Mouse (Mus musculus): Measurements from ENCODE around the gene Eif5a2.

DNA sequence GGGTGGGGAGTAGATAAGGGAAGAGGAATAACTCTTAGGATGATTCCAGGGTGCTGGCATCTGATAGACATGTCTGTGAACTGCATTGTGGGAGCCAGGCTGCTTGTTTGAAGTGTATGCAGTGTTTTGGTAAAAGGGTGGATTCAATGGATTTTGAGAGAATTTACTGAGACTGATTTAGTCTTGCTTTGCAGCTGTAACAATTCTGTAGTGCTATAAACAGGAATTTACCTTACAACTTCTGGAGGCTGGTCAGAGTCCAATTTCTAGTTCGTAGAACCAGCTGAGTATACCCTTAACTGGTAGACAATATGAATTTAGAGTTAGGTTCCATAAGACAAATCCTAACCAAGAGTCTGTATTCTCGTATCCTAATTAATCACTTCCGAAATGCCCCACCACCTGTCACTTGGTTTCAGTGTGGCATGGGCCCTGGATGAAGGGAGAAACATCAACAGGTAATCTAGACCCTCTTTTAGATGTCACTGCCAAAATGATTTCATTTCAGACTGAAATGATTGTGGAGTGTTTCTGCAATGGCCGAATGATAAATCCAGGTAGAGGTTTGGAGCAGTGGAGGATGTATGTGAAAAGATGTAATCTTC lies 27.1 kb downstream of the Eif5a2 start:
- TF ChIP-seq CTCF (IDR thresholded peaks at IDR 0.05; ENCODE audit: insufficient read depth, low read depth, low read length) (no peak), POLR2A (IDR thresholded peaks at IDR 0.05; ENCODE audit: insufficient read depth, low read depth, low read length) (no peak)

All from olfactory bulb, adult 2 months (tissue).